Mouse (Mus musculus): ENCODE measurements around the gene Tmem108. TPM values are rescaled to one million over a fixed set of nuclear protein-coding genes. Genes with fewer than 3 reads are reported as not detected.

Gene Tmem108
- polyA plus RNA-seq, 1 experiment: 1.9 TPM

DNA sequence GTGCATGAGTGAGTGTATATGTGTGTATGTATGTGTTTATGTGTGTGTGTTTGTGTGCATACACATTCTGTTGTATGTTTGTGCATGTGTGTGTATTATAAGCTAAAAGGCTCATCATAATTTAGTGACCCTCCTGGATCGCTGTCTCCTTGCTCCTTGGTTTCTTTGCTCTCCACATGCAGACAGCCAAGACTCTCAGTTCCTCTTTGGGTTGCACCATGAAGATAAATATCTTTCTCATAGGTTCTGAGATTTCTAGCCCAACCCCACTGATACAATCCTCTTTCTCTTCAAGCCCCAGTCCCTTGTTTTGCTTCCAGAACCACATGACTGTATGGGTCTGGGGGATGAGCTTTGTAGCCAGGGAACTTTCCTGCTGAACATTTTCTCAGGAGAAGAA is 302.3 kb downstream of the Tmem108 start:
- DNase-seq (ENCODE audit: low read depth): no peak

GRCm38 (mm10) chr9:103449651-103450050 is 312.0 kb downstream of the Tmem108 start:
- DNase-seq (ENCODE audit: low read depth): no peak

DNA sequence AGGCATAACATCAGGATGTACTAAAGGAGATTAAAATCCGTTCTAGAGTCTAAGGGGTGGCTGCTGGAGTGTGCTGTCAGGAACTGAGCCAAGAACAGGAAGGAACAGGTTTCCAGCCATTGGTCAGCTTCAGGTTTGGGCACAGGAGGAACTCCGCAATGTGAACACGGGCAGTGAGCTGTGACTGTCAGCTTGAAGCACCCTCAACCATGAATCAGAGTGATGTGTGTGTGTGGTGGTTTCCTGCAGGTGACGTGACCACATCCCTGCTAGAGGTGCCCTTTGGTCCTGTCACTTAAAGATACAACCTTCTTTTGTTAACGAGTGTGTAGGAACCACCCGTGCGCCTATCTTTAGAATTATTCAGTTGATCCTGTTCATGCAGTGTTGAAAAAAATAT is 312.5 kb downstream of the Tmem108 start:
- no peak for DNase-seq (ENCODE audit: low read depth)

DNA sequence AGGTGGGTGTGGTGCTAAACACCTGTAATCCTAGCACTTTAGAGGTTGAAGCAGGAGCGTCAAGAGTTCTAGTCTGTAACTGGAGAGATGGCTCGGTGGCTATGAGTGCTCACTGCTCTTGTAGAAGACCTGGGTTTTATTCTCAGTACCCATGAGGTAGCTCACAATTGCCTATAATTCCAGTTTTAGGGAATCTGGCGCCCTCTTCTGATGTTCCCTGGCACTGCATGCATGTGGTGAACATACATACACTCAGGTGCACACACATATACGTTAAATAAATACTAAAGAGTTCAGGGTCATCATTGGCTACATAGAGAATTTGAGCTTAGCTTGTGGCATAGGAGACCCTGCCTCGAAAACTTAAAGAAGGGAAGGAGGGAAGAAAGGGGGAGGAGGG is 317.0 kb downstream of the Tmem108 start:
- DNase-seq (ENCODE audit: low read depth): no peak

GRCm38 (mm10) chr9:103443824-103444185 is 317.8 kb downstream of the Tmem108 start:
- DNase-seq (ENCODE audit: low read depth): no peak

DNA sequence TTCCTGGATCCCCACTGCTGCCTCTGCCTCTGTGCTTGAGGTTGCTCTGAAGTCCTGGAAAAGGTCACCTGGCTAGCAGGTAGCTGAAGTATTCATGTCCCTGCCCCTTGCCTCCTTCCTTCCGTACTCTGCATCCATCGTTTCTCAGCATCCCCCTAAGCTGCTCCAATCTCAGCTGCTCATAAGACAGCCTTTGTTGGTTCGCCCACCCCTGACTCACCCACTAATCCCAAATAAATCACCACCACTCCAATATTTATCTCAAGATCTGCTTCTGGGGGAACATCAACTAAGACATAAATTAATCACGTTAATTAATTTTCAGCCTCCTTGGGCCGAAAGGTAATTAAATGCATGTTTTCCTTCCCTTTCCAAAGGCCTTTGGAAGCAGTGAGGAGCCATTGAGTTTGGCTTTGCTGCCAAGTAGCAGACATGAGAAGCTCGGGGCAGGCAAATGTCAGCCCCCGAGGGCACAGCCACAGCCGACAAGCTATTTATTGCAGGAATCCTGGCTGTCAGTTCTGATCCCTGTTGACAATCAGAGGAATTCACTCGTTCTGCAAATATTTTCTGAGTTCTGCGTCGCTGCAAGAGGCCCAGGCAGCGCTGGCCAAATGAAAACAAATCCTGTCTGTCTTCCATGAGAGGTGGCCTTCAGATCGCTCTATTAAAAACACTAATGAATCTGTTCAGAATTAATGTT is 318.4 kb downstream of the Tmem108 start:
- peak; percentile 16 for DNase-seq (ENCODE audit: low read depth)

GRCm38 (mm10) chr9:103440597-103440996 is 321.0 kb downstream of the Tmem108 start:
- DNase-seq (ENCODE audit: low read depth): no peak

DNA sequence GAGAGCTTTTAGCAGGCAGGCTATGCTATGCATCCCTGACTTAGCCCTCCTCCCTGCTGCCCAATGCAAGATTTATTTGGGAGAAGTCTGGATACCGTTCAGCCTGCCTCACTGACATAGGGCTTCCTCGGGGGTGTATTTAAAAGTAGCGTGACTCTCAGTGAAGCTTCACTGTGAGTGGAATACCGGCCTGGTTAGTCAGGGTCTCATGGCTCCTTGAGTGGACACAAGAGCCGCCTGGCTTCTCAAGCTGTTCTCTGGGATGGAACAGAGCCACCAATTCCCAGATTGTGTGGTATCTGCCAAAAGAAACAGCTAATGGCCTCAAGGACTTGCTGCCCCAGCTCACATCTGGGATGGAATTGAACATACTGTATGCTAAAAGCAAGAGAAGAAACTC is 324.5 kb downstream of the Tmem108 start:
- DNase-seq (ENCODE audit: low read depth): no peak

DNA sequence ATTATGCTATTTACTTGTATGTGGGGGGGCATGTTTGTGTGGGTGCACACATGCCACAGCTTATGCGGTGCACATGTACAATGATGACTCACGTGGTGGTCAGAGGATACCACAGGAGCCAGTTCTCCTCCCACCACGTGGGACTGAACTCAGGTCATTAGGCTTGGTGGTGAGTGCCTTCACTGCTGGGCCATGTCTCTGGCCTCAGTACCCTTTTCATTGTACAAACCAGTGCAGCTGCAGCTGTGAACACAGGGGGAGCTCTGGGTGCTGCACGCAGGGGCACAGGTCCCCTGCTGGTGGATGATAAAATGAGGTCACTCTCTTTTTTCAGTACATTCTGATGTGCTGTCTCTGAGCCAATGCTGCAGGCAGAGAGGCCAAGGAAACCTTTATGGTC is 327.5 kb downstream of the Tmem108 start:
- no peak for DNase-seq (ENCODE audit: low read depth)

Other genes starting within 250 kb of the Tmem108 start
- gene Nphp3, start 240.7 kb upstream of the Tmem108 start, polyA plus RNA-seq (2012; rRNA removed): 15.3 and 15.6 TPM in 2 replicates

Measured in gonadal fat pad, adult 2 months (tissue).